13 mouse cellular contexts compared by ENCODE assay signal in the genomic region with DNA sequence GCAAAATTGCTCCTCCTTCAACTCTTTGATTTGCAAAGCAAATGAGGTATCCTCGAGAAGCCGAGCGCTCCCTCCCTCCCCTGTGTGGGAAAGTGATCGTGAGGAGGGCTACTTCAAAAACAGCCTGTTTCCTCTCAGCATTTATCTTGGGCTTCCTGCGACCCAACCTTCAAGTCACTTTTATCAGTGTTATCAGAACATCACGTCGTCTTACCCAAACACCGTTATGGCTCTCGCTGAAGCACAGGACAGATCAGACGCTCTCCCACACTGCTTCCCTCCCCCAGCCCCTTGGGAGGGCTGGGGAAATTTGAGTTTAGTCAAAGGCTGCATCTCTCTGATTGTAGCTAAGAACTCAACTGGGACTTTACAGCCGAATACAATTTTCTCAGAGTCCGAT. TPM values are rescaled to one million over a fixed set of nuclear protein-coding genes. Genes with fewer than 3 reads are reported as not detected.
DNase-seq lines count a peak whose midpoint lies in the region; ATAC-seq lines count a peak whose summit lies in the region.
"Had no signal": no experiment of that assay in that cellular context is flagged by ENCODE, and none has a peak within 500 bp of the region (broad histone marks: within the 10 kb centered on the region; RNA-seq: fewer than 3 reads in every experiment).

No protein-coding gene starts in this region.

- H3K27ac ChIP-seq in heart, embryonic 13.5 days (replicated peaks), result no peak overlapping the region
- no peak overlapping the region for H3K27ac ChIP-seq in midbrain, embryonic 11.5 days (ENCODE audit: low read depth, low read length)
- no peak overlapping the region for H3K27ac ChIP-seq in midbrain, embryonic 16.5 days (ENCODE audit: low read length)
- H3K27ac ChIP-seq in forebrain, embryonic 14.5 days (ENCODE audit: low read depth, low read length), result no peak overlapping the region
- no peak overlapping the region for H3K27ac ChIP-seq in midbrain, embryonic 14.5 days (replicated peaks; ENCODE audit: low read depth, low read length)
- H3K27ac ChIP-seq: lung, embryonic 15.5 days had no signal

- DNase-seq in heart, adult 18-20 months, result no peak
- DNase-seq in midbrain, embryonic 11.5 days (ENCODE audit: low spot score, missing footprints), result peak; percentile 85
- DNase-seq in forebrain, embryonic 14.5 days (ENCODE audit: low spot score), result peak; percentile 22
- peak; percentile 41 for DNase-seq in midbrain, embryonic 14.5 days
- no peak for DNase-seq in natural killer cell, adult 2 months (ENCODE audit: low spot score in 2 of 2)
- no peak for DNase-seq in left cerebral cortex, adult 18-20 months (ENCODE audit: low spot score in 2 of 2)
- DNase-seq: cerebellum, postnatal 25 days; thymus, postnatal 36 days had no signal

- no peaks in the 10 kb centered on the region; the same call in 1 of the 2 replicates for H3K27me3 ChIP-seq in heart, embryonic 13.5 days (replicated peaks)
- H3K27me3 ChIP-seq in midbrain, embryonic 11.5 days (ENCODE audit: control insufficient read depth, insufficient read depth, low read length), result no peaks in the 10 kb centered on the region
- no peaks in the 10 kb centered on the region for H3K27me3 ChIP-seq in midbrain, embryonic 16.5 days (ENCODE audit: control insufficient read depth, insufficient read depth, low read depth, low read length)
- H3K27me3 ChIP-seq in forebrain, embryonic 14.5 days (replicated peaks; ENCODE audit: control insufficient read depth, insufficient read depth, low read length), result no peaks in the 10 kb centered on the region
- H3K27me3 ChIP-seq in midbrain, embryonic 14.5 days (ENCODE audit: control insufficient read depth, insufficient read depth, low read length), result no peaks in the 10 kb centered on the region
- H3K27me3 ChIP-seq: lung, embryonic 15.5 days had no signal

- peak overlapping the region; percentile 53 for H3K4me2 ChIP-seq in heart, embryonic 13.5 days
- peak overlapping the region; percentile 29; the same call in 1 of the 2 replicates for H3K4me2 ChIP-seq in midbrain, embryonic 11.5 days
- no peak overlapping the region for H3K4me2 ChIP-seq in midbrain, embryonic 16.5 days (ENCODE audit: low read length)
- H3K4me2 ChIP-seq in forebrain, embryonic 14.5 days (ENCODE audit: low read length), result 0 out of 2 replicates have a peak overlapping the region, but pooled peaks have one; percentile 0
- H3K4me2 ChIP-seq in midbrain, embryonic 14.5 days (ENCODE audit: low read length), result peak overlapping the region; percentile 31
- H3K4me2 ChIP-seq: lung, embryonic 15.5 days had no signal

- WGBS in heart, embryonic 13.5 days, result 8% methylated on average over 12 of the region's 12 CpGs
- WGBS in midbrain, embryonic 11.5 days, result 7% methylated on average over 12 of the region's 12 CpGs
- WGBS in midbrain, embryonic 16.5 days, result 5% methylated on average over 12 of the region's 12 CpGs
- WGBS in forebrain, embryonic 14.5 days, result 10% methylated on average over 12 of the region's 12 CpGs
- 4% methylated on average over 12 of the region's 12 CpGs for WGBS in midbrain, embryonic 14.5 days

- H3K9me3 ChIP-seq in heart, embryonic 13.5 days, result no peaks in the 10 kb centered on the region
- no peaks in the 10 kb centered on the region for H3K9me3 ChIP-seq in midbrain, embryonic 11.5 days (ENCODE audit: control insufficient read depth, low read length)
- no peaks in the 10 kb centered on the region for H3K9me3 ChIP-seq in midbrain, embryonic 16.5 days (replicated peaks; ENCODE audit: control insufficient read depth, low read length, poor library complexity, severe bottlenecking)
- H3K9me3 ChIP-seq in forebrain, embryonic 14.5 days (replicated peaks; ENCODE audit: control insufficient read depth, low read length), result no peaks in the 10 kb centered on the region
- H3K9me3 ChIP-seq in midbrain, embryonic 14.5 days (ENCODE audit: control insufficient read depth, low read length), result no peaks in the 10 kb centered on the region
- H3K9me3 ChIP-seq: lung, embryonic 15.5 days had no signal

- H3K4me1 ChIP-seq in heart, embryonic 13.5 days, result peaks cover 10% of the 10 kb centered on the region; the same call in 1 of the 2 replicates
- H3K4me1 ChIP-seq in midbrain, embryonic 11.5 days (ENCODE audit: control insufficient read depth, insufficient read depth, low read length), result peaks cover 8% of the 10 kb centered on the region
- peaks cover 8% of the 10 kb centered on the region for H3K4me1 ChIP-seq in midbrain, embryonic 16.5 days (ENCODE audit: control insufficient read depth, insufficient read depth, low read length)
- H3K4me1 ChIP-seq in forebrain, embryonic 14.5 days (ENCODE audit: control insufficient read depth, insufficient read depth, low read length), result no peaks in the 10 kb centered on the region
- 0 out of 2 replicates have a peak, but pooled peaks cover 6% of the 10 kb centered on the region for H3K4me1 ChIP-seq in midbrain, embryonic 14.5 days (ENCODE audit: control insufficient read depth, insufficient read depth, low read length)
- H3K4me1 ChIP-seq: lung, embryonic 15.5 days had no signal

- peaks cover 10% of the 10 kb centered on the region for H3K36me3 ChIP-seq in heart, embryonic 13.5 days
- 0 out of 2 replicates have a peak, but pooled peaks cover 4% of the 10 kb centered on the region for H3K36me3 ChIP-seq in midbrain, embryonic 11.5 days (ENCODE audit: control insufficient read depth, insufficient read depth, low read length)
- H3K36me3 ChIP-seq in midbrain, embryonic 16.5 days (ENCODE audit: control insufficient read depth, insufficient read depth, low read length), result peaks cover 8% of the 10 kb centered on the region
- H3K36me3 ChIP-seq in forebrain, embryonic 14.5 days (ENCODE audit: control insufficient read depth, insufficient read depth, low read length), result peaks cover 25% of the 10 kb centered on the region
- peaks cover 33% of the 10 kb centered on the region for H3K36me3 ChIP-seq in midbrain, embryonic 14.5 days (ENCODE audit: control insufficient read depth, insufficient read depth, low read length)
- H3K36me3 ChIP-seq: lung, embryonic 15.5 days had no signal

- H3K9ac ChIP-seq in heart, embryonic 13.5 days, result no peak overlapping the region
- no peak overlapping the region for H3K9ac ChIP-seq in midbrain, embryonic 11.5 days (ENCODE audit: low read length)
- no peak overlapping the region for H3K9ac ChIP-seq in midbrain, embryonic 16.5 days (ENCODE audit: low read depth, low read length)
- H3K9ac ChIP-seq in forebrain, embryonic 14.5 days (ENCODE audit: low read length), result no peak overlapping the region
- H3K9ac ChIP-seq in midbrain, embryonic 14.5 days (replicated peaks; ENCODE audit: low read length), result no peak overlapping the region
- H3K9ac ChIP-seq: lung, embryonic 15.5 days had no signal

- H3K4me3 ChIP-seq in heart, embryonic 13.5 days, result 0 out of 2 replicates have a peak overlapping the region, but pooled peaks have one; percentile 1
- H3K4me3 ChIP-seq in midbrain, embryonic 11.5 days (ENCODE audit: low read depth, low read length), result no peak overlapping the region
- H3K4me3 ChIP-seq in midbrain, embryonic 16.5 days (ENCODE audit: low read depth, low read length), result no peak overlapping the region
- H3K4me3 ChIP-seq in forebrain, embryonic 14.5 days (ENCODE audit: low read depth, low read length), result no peak overlapping the region
- H3K4me3 ChIP-seq in midbrain, embryonic 14.5 days (replicated peaks; ENCODE audit: low read depth, low read length), result no peak overlapping the region
- H3K4me3 ChIP-seq: lung, embryonic 15.5 days had no signal

- ATAC-seq in heart, embryonic 13.5 days (ENCODE audit: extremely low read depth, insufficient number of reproducible peaks, low FRiP score, low TSS enrichment), result no peak
- ATAC-seq in midbrain, embryonic 11.5 days (ENCODE audit: low FRiP score), result no peak
- ATAC-seq in midbrain, embryonic 16.5 days, result no peak
- no peak for ATAC-seq in forebrain, embryonic 14.5 days
- no peak for ATAC-seq in midbrain, embryonic 14.5 days (ENCODE audit: low FRiP score, low TSS enrichment)
- ATAC-seq: intestine, embryonic 16.5 days had no signal

RNA-seq across cellular contexts. Expression of a gene that starts 12.9 kb away (rescaled TPM):
- polyA plus RNA-seq in heart, embryonic 13.5 days (2015; fragmentation: Nextera tagmentation; extraction: Ambion mirVana), result 0.40 and 0.79 TPM in 2 replicates
- not detected for total RNA-seq in heart, adult 18-20 months (2021)
- polyA plus RNA-seq in midbrain, embryonic 11.5 days (2014; fragmentation: Nextera tagmentation; extraction: Ambion mirVana), result 1.7 and 3.1 TPM in 2 replicates
- 5.2 and 5.5 TPM in 2 replicates for polyA plus RNA-seq in midbrain, embryonic 16.5 days (2015; fragmentation: Nextera tagmentation; extraction: Ambion mirVana)
- polyA plus RNA-seq in forebrain, embryonic 14.5 days (2014; fragmentation: Nextera tagmentation; extraction: Ambion mirVana), result 5.9 and 6.9 TPM in 2 replicates
- 8.8 and 10.9 TPM in 2 replicates for polyA plus RNA-seq in midbrain, embryonic 14.5 days (2014; fragmentation: Nextera tagmentation; extraction: Ambion mirVana)
- total RNA-seq in left cerebral cortex, adult 18-20 months (2021), result not detected
- total RNA-seq: layer of hippocampus, postnatal 14 days had no signal

RNA-seq across cellular contexts. Expression of a gene that starts 28.9 kb away (rescaled TPM):
- polyA plus RNA-seq in heart, embryonic 13.5 days (2015; fragmentation: Nextera tagmentation; extraction: Ambion mirVana), result not detected in 2 replicates
- total RNA-seq in heart, adult 18-20 months (2021), result not detected
- polyA plus RNA-seq in midbrain, embryonic 11.5 days (2014; fragmentation: Nextera tagmentation; extraction: Ambion mirVana), result not detected in 2 replicates
- polyA plus RNA-seq in midbrain, embryonic 16.5 days (2015; fragmentation: Nextera tagmentation; extraction: Ambion mirVana), result not detected in 2 replicates
- not detected in 2 replicates for polyA plus RNA-seq in forebrain, embryonic 14.5 days (2014; fragmentation: Nextera tagmentation; extraction: Ambion mirVana)
- not detected in 2 replicates for polyA plus RNA-seq in midbrain, embryonic 14.5 days (2014; fragmentation: Nextera tagmentation; extraction: Ambion mirVana)
- not detected for total RNA-seq in left cerebral cortex, adult 18-20 months (2021)
- total RNA-seq: layer of hippocampus, postnatal 14 days had no signal
- polyA plus RNA-seq: intestine, embryonic 16.5 days had no signal

RNA-seq across cellular contexts. Expression of a gene that starts 38.4 kb away (rescaled TPM):
- polyA plus RNA-seq in heart, embryonic 13.5 days (2015; fragmentation: Nextera tagmentation; extraction: Ambion mirVana), result 37.3 and 41.5 TPM in 2 replicates
- total RNA-seq in heart, adult 18-20 months (2021), result 10 to 100 TPM in 1 of 2 experiments, 1 to 10 TPM in 1; 8.4 to 11.2 TPM
- polyA plus RNA-seq in midbrain, embryonic 11.5 days (2014; fragmentation: Nextera tagmentation; extraction: Ambion mirVana), result 87.9 and 96.4 TPM in 2 replicates
- 363 and 379 TPM in 2 replicates for polyA plus RNA-seq in midbrain, embryonic 16.5 days (2015; fragmentation: Nextera tagmentation; extraction: Ambion mirVana)
- 215 and 216 TPM in 2 replicates for polyA plus RNA-seq in forebrain, embryonic 14.5 days (2014; fragmentation: Nextera tagmentation; extraction: Ambion mirVana)
- 301 and 306 TPM in 2 replicates for polyA plus RNA-seq in midbrain, embryonic 14.5 days (2014; fragmentation: Nextera tagmentation; extraction: Ambion mirVana)
- 100 to 1,000 TPM; 118 to 119 TPM for total RNA-seq in left cerebral cortex, adult 18-20 months (2021)

Comparison
In these comparisons a context has a peak if more than half of its experiments do, and no peak if none do; other contexts are left out.
1. DNase-seq: peak in midbrain, embryonic 11.5 days (single experiment), forebrain, embryonic 14.5 days (single experiment) and midbrain, embryonic 14.5 days (single experiment); none in heart, adult 18-20 months (0 of 2), natural killer cell, adult 2 months (0 of 2) and left cerebral cortex, adult 18-20 months (0 of 2).